Mouse (Mus musculus): Measurements from ENCODE around the gene Rfc2.
"Not testable (repeated sequence)": the region's sequence is repeated elsewhere in the genome, so short reads cannot be mapped to it uniquely, and the experiment has no call there.

- not testable (repeated sequence) for TF ChIP-seq GATA1, TAL1 (IDR thresholded peaks at IDR 0.05; ENCODE audit: low read length)
Measured at GRCm38 (mm10) chr5:134648976-134649375, 67.8 kb downstream of the Rfc2 start.

Measured in erythroblast, embryonic 14.5 days (primary cell).